Mouse (Mus musculus) liver, postnatal 0 days (tissue): ENCODE results near the gene Atp23.

Experiments
- CTCF ChIP-seq: sonication (generic); IDR thresholded peaks from 2 replicates; pipeline ENCODE4 v1.5.1; 2016; ENCODE audit warnings: antibody characterized with exemption, low read depth
- EP300 ChIP-seq: IDR thresholded peaks from 2 replicates; pipeline ENCODE4 v1.6.1; 2016; ENCODE audit warnings: antibody characterized with exemption, low read depth, mild to moderate bottlenecking

- TF ChIP-seq EP300 (no peak), CTCF (peak; percentile 46)
Observed at GRCm38 (mm10) chr10:126905086-126905485, 3.9 kb upstream of the Atp23 start.
